Mouse (Mus musculus) lung, postnatal 25 days (tissue): ENCODE data around the gene 1700069L16Rik.

Experiments used
- DNase-seq: peaks from one replicate; pipeline ENCODE4 v3.0.0; 2022; ENCODE audit warnings: low spot score

Gene 1700069L16Rik

DNA sequence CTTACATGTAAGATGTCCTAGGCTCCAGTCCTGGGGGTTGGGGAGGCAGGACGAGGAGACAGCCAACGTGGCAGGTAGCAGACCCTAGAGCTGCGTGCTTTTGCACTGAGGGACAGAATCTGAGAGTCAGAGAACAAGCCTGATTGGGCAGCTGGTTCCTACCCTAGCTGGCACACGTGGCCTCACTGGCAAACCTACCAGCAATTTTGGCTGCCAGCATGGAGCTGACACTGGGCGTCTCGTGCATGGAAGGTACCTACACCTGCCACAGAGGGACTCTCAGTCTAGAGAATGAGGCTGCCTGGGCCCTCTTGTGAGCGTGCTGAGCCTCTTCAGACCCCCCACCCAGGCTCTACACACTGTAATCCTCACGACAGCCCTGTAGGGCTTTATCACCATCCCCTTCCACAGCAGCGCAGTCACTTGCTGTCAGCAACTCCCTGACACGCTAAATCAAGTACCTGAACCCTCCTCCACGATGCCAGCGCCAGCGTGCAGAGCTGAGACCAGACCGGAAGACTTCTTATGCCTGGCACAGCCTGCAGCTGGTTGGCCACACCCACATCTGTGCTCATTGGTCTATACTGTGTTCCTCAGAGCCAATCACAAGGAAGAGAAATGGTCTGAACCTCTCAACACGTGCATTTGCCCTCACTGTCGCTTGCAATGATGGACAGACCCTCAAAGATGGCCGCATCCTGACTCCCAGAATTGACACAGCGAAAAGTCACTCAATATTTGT is 81.3 kb downstream of the 1700069L16Rik start:
- DNase-seq: no peak
